Mouse (Mus musculus) intestine, embryonic 14.5 days (tissue): ENCODE data around the gene Slain2. TPM values are rescaled to one million over a fixed set of nuclear protein-coding genes. Genes with fewer than 3 reads are reported as not detected.

ENCODE experiments used
- ATAC-seq: fragments of 200-750 bp; cut with Nextera tagmentation; replicated peaks from 2 replicates; pipeline ENCODE4 v1.8.0; 2017; ENCODE audit warnings: low read depth, moderate number of reproducible peaks, moderate TSS enrichment, moderate library complexity; ENCODE audit not compliant: low FRiP score, low TSS enrichment
- DNase-seq: peaks from one replicate; pipeline ENCODE4 v3.0.0-alpha.2; 2018; ENCODE audit warnings: low spot score
- H3K27ac ChIP-seq: fragments of 300-500 bp; sonication (generic); 2 replicates; pipeline ENCODE4 v1.5.1; 2014; ENCODE audit warnings: low read depth, mild to moderate bottlenecking, control low read depth
- H3K27me3 ChIP-seq: fragments of 300-500 bp; sonication (generic); replicated peaks from 2 replicates; pipeline ENCODE4 v1.6.1; 2014; ENCODE audit warnings: low read length, control low read depth; ENCODE audit not compliant: control insufficient read depth, insufficient read depth
- H3K36me3 ChIP-seq: fragments of 300-500 bp; sonication (generic); 2 replicates; pipeline ENCODE4 v1.6.1; 2014; ENCODE audit warnings: low read length, control low read depth; ENCODE audit not compliant: control insufficient read depth, insufficient read depth
- H3K4me1 ChIP-seq: fragments of 300-500 bp; sonication (generic); replicated peaks from 2 replicates; pipeline ENCODE4 v1.6.1; 2014; ENCODE audit warnings: low read length, control low read depth, mixed read lengths; ENCODE audit not compliant: control insufficient read depth, insufficient read depth
- H3K4me2 ChIP-seq: fragments of 300-500 bp; sonication (generic); 2 replicates; pipeline ENCODE4 v1.6.1; 2014; ENCODE audit warnings: low read length
- H3K4me3 ChIP-seq: fragments of 300-500 bp; sonication (generic); 2 replicates; pipeline ENCODE4 v1.5.1; 2014; ENCODE audit warnings: low read depth, low read length, control low read depth, mixed read lengths
- H3K9ac ChIP-seq: fragments of 300-500 bp; sonication (generic); 2 replicates; pipeline ENCODE4 v1.6.1; 2014; ENCODE audit warnings: mild to moderate bottlenecking, low read length
- H3K9me3 ChIP-seq: fragments of 300-500 bp; sonication (generic); 2 replicates; pipeline ENCODE4 v1.6.1; 2016; ENCODE audit warnings: low read length, control low read depth; ENCODE audit not compliant: control insufficient read depth
- WGBS: fragments of 180-500 bp; shearing (Covaris S2); extraction: QIAGEN DNeasy Blood & Tissue Kit; methylation state at CpG from one replicate; pipeline ENCODE4 v1.1.7; 2014; 5-methylcytosine and 5-hydroxymethylcytosine counted together
- polyA plus RNA-seq: library from polyadenylated mRNA; unstranded; fragments of >200 nt; fragmentation: Nextera tagmentation; extraction: Ambion mirVana; gene quantifications from 2 replicates; pipeline ENCODE4 v1.2.1, GENCODE M21; 2014

Gene Slain2
- polyA plus RNA-seq, 1 experiment from 2014 or later: 20.9 TPM

DNA sequence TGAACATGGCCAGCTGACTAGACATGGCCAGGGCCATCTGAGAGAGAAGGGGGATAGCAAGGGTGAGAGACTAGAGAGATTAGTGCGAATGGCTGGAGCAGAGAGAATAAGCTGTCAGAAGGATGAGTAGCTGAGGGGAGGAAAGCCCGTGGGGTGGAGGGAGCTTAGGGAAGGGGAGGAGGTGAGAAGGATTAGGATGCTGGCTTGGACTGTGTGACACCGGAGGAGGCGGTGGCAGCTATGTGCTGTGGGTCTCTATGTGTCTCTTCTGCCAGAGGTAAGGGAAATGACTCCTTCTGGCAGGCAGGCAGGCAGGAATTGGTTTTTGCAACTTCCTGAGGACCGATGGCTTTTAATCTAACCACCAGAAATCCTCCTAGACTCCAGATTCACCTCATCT is 34.4 kb upstream of the Slain2 start:
- H3K4me2 ChIP-seq: no peak overlapping the region
- no peaks in the 10 kb centered on the region for H3K27me3 ChIP-seq
- H3K27ac ChIP-seq: no peak overlapping the region
- no peak overlapping the region for H3K4me3 ChIP-seq
- ATAC-seq (no peak), DNase-seq (no peak)
- H3K9me3 ChIP-seq: no peaks in the 10 kb centered on the region
- no peak overlapping the region for H3K9ac ChIP-seq
- peaks cover 10% of the 10 kb centered on the region for H3K4me1 ChIP-seq
- H3K36me3 ChIP-seq: no peaks in the 10 kb centered on the region
- 33% methylated on average over 5 of the region's 5 CpGs for WGBS

- 54% methylated on average over 12 of the region's 12 CpGs for WGBS
Measured at GRCm38 (mm10) chr5:72881748-72882411, 32.2 kb upstream of the Slain2 start.

GRCm38 (mm10) chr5:72882412-72882765 is 31.7 kb upstream of the Slain2 start:
- Histone ChIP-seq H3K9ac (no peak overlapping the region), H3K4me1 (peaks cover 10% of the 10 kb centered on the region), H3K36me3 (no peaks in the 10 kb centered on the region), H3K4me3 (no peak overlapping the region), H3K27ac (no peak overlapping the region), H3K4me2 (no peak overlapping the region), H3K27me3 (no peaks in the 10 kb centered on the region), H3K9me3 (no peaks in the 10 kb centered on the region)
- ATAC-seq (0 out of 2 replicates have a peak, but pooled peaks have one; percentile 48), DNase-seq (no peak)
- WGBS: 56% methylated on average over 2 of the region's 2 CpGs

More at GRCm38 (mm10) chr5:72881748-72882411, 32.2 kb upstream of the Slain2 start:
- Histone ChIP-seq H3K27ac (no peak overlapping the region), H3K9ac (no peak overlapping the region), H3K36me3 (no peaks in the 10 kb centered on the region), H3K4me1 (peaks cover 10% of the 10 kb centered on the region), H3K9me3 (no peaks in the 10 kb centered on the region), H3K27me3 (no peaks in the 10 kb centered on the region), H3K4me2 (no peak overlapping the region), H3K4me3 (no peak overlapping the region)
- no peak for DNase-seq
- 0 out of 2 replicates have a peak, but pooled peaks have one; percentile 53 for ATAC-seq

DNA sequence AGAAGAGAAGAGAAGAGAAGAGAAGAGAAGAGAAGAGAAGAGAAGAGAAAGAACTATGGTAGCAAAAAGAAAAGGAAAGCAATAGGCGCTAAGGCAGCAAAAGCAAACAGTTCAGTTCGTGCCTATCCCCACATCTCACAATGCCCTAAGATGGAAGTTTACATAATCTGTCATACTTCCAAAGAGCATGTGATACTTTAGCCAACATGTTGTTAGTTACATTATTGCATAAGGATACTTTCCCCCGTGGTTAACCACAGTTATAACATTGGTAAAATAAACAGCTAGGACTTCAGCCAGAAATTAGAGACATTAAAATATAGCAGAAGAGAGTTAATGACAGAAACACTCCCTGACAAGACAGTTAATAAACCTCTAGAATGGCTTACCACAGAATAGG is 30.4 kb upstream of the Slain2 start:
- peaks cover 10% of the 10 kb centered on the region for H3K4me1 ChIP-seq
- no peaks in the 10 kb centered on the region for H3K9me3 ChIP-seq
- H3K4me3 ChIP-seq: no peak overlapping the region
- no peak overlapping the region for H3K4me2 ChIP-seq
- WGBS: 53% methylated on average over 3 of the region's 3 CpGs
- no peak overlapping the region for H3K27ac ChIP-seq
- H3K36me3 ChIP-seq: no peaks in the 10 kb centered on the region
- ATAC-seq (no peak), DNase-seq (no peak)
- no peaks in the 10 kb centered on the region for H3K27me3 ChIP-seq
- no peak overlapping the region for H3K9ac ChIP-seq

DNA sequence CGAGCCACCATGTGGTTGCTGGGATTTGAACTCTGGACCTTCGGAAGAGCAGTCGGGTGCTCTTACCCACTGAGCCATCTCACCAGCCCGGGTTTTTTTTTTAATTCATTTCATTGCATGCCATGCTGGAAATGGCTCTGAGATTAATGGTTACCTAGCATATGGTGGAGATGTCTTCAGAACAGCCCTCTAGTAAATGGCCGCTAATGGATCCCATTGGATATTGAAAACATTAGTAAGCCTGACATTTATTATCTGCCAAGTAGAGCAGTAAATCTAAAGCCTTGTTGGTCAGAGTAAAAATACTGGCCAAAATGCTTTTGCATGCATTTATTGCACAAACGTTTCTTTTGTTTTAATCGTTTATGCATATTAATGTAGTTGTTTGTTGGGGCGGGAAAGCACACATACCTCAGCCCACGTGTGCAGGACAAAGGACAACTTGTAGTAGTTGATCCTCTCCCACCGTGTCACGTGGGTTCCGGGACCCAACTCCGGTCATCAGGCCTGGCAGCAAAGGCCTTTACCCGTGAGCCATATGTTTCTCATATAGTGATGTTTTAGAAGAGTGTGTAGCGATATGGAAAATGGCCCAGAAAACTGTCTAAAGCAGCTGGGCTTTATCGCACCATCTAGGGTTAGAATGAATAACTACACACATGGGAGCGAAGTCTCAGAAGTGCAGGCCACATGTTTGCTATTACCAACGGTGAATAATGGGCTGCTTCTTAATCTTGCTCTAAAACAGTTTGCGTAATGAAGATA is 27.5 kb upstream of the Slain2 start:
- no peak for ATAC-seq
- H3K9ac ChIP-seq: no peak overlapping the region
- 76% methylated on average over 18 of the region's 19 CpGs for WGBS
- peaks cover 8% of the 10 kb centered on the region for H3K4me1 ChIP-seq
- H3K9me3 ChIP-seq: no peaks in the 10 kb centered on the region
- no peak overlapping the region for H3K4me2 ChIP-seq
- H3K36me3 ChIP-seq: no peaks in the 10 kb centered on the region
- no peak overlapping the region for H3K4me3 ChIP-seq
- H3K27me3 ChIP-seq: no peaks in the 10 kb centered on the region
- no peak for DNase-seq
- H3K27ac ChIP-seq: no peak overlapping the region

GRCm38 (mm10) chr5:72888260-72888659 is 25.8 kb upstream of the Slain2 start:
- H3K9ac ChIP-seq: no peak overlapping the region
- no peak overlapping the region for H3K4me2 ChIP-seq
- ATAC-seq (no peak), DNase-seq (no peak)
- WGBS: 88% methylated on average over 7 of the region's 7 CpGs
- H3K36me3 ChIP-seq: no peaks in the 10 kb centered on the region
- H3K9me3 ChIP-seq: no peaks in the 10 kb centered on the region
- no peaks in the 10 kb centered on the region for H3K27me3 ChIP-seq
- H3K4me3 ChIP-seq: no peak overlapping the region
- H3K27ac ChIP-seq: no peak overlapping the region
- H3K4me1 ChIP-seq: no peaks in the 10 kb centered on the region

- Histone ChIP-seq H3K4me3 (no peak overlapping the region), H3K9ac (no peak overlapping the region), H3K27me3 (no peaks in the 10 kb centered on the region), H3K4me2 (no peak overlapping the region), H3K27ac (no peak overlapping the region), H3K4me1 (no peaks in the 10 kb centered on the region), H3K36me3 (no peaks in the 10 kb centered on the region), H3K9me3 (no peaks in the 10 kb centered on the region)
- WGBS: 6% methylated on average over 12 of the region's 12 CpGs
- peak; percentile 69 for DNase-seq
- ATAC-seq: peak; percentile 63
Measured at GRCm38 (mm10) chr5:72891534-72891933, 22.6 kb upstream of the Slain2 start.

GRCm38 (mm10) chr5:72893987-72894386 is 20.1 kb upstream of the Slain2 start:
- Histone ChIP-seq H3K36me3 (no peaks in the 10 kb centered on the region), H3K4me1 (no peaks in the 10 kb centered on the region), H3K4me3 (no peak overlapping the region), H3K9ac (no peak overlapping the region), H3K27me3 (no peaks in the 10 kb centered on the region), H3K9me3 (no peaks in the 10 kb centered on the region), H3K27ac (no peak overlapping the region), H3K4me2 (no peak overlapping the region)
- 62% methylated on average over 5 of the region's 5 CpGs for WGBS
- DNase-seq (no peak), ATAC-seq (no peak)

GRCm38 (mm10) chr5:72895261-72895660 is 18.8 kb upstream of the Slain2 start:
- H3K36me3 ChIP-seq: no peaks in the 10 kb centered on the region
- no peak for ATAC-seq
- WGBS: 87% methylated on average over 11 of the region's 11 CpGs
- H3K9me3 ChIP-seq: no peaks in the 10 kb centered on the region
- H3K27me3 ChIP-seq: no peaks in the 10 kb centered on the region
- DNase-seq: no peak
- H3K4me2 ChIP-seq: no peak overlapping the region
- H3K4me1 ChIP-seq: no peaks in the 10 kb centered on the region
- H3K27ac ChIP-seq: no peak overlapping the region
- H3K9ac ChIP-seq: no peak overlapping the region
- no peak overlapping the region for H3K4me3 ChIP-seq
